Mouse (Mus musculus) olfactory bulb, adult 2 months (tissue): ENCODE measurements around the gene Rho.

Experiments
- CTCF ChIP-seq: fragments of 200-500 bp; IDR thresholded peaks from 2 replicates; pipeline ENCODE4 v1.5.1; 2012; ENCODE audit warnings: low read depth, mild to moderate bottlenecking, low read length, moderate library complexity; ENCODE audit not compliant: insufficient read depth
- POLR2A ChIP-seq: fragments of 200-500 bp; IDR thresholded peaks from 2 replicates; pipeline ENCODE4 v1.6.1; 2012; ENCODE audit warnings: mild to moderate bottlenecking, low read depth, low read length, moderate library complexity; ENCODE audit not compliant: insufficient read depth

DNA sequence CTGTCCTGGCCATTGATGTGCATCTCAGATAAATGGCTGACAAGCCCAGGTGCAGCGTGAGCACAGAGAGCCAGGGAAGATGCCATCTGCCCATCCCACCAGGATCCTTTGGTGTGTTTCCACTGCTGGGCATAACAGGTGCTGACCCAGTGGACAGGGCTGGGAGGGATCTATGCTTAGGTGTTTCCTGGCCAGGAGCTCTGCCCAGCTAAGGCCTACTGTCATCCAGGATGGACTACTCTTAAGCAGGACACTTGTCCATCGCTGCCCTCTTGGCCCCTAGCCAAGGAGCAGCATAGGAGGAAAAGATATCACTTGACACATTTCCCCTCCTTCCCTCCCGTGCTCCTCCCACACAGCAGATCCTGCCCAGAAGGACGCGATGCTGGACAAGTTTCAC lies 14.9 kb upstream of the Rho start:
- TF ChIP-seq CTCF (no peak), POLR2A (no peak)
